Mouse (Mus musculus): ENCODE measurements around the gene Pde7b. TPM values are rescaled to one million over a fixed set of nuclear protein-coding genes. Genes with fewer than 3 reads are reported as not detected.

The Pde7b gene
- polyA plus RNA-seq, 1 experiment from 2014 or later = 5.2 TPM

DNA sequence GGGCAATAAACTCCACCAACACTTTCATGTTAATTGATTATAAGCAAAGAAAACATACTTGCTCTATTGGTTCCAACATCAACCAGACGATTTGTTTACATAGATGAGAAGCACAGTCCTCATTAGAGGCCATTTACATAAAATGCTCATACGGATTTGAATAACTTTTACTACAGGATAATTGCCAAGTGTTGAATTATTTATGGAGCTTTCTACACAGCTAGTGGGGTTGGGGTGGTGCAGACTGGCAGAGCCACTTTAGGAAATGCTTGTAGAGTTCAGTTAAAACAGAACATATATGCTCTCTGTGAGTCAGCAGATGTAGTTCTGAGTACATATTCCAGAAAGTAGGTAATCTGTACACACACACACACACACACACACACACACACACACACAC is 118.9 kb downstream of the Pde7b start:
- Histone ChIP-seq H3K27me3 (ENCODE audit: control insufficient read depth, insufficient read depth, low read length) (no peaks in the 10 kb centered on the region), H3K27ac (ENCODE audit: low read depth, low read length) (no peak overlapping the region), H3K4me1 (ENCODE audit: control insufficient read depth, insufficient read depth, low read length) (no peaks in the 10 kb centered on the region), H3K36me3 (ENCODE audit: control insufficient read depth, insufficient read depth, low read length) (no peaks in the 10 kb centered on the region), H3K9ac (ENCODE audit: low read depth, low read length) (no peak overlapping the region), H3K9me3 (ENCODE audit: control insufficient read depth, low read length) (no peaks in the 10 kb centered on the region), H3K4me2 (replicated peaks; ENCODE audit: low read depth, low read length) (no peak overlapping the region), H3K4me3 (ENCODE audit: low read length) (no peak overlapping the region)
- ATAC-seq (ENCODE audit: low FRiP score, low TSS enrichment) = no peak
- 71% methylated on average over 2 of the region's 2 CpGs for WGBS

GRCm38 (mm10) chr10:20595107-20595810 is 129.6 kb downstream of the Pde7b start:
- no peak overlapping the region for H3K4me3 ChIP-seq (ENCODE audit: low read length)
- no peaks in the 10 kb centered on the region for H3K27me3 ChIP-seq (ENCODE audit: control insufficient read depth, insufficient read depth, low read length)
- ATAC-seq (ENCODE audit: low FRiP score, low TSS enrichment) = no peak
- WGBS = 68% methylated on average over 5 of the region's 5 CpGs
- no peak overlapping the region for H3K9ac ChIP-seq (ENCODE audit: low read depth, low read length)
- no peak overlapping the region for H3K4me2 ChIP-seq (replicated peaks; ENCODE audit: low read depth, low read length)
- H3K9me3 ChIP-seq (ENCODE audit: control insufficient read depth, low read length) = no peaks in the 10 kb centered on the region
- no peaks in the 10 kb centered on the region for H3K36me3 ChIP-seq (ENCODE audit: control insufficient read depth, insufficient read depth, low read length)
- no peaks in the 10 kb centered on the region for H3K4me1 ChIP-seq (ENCODE audit: control insufficient read depth, insufficient read depth, low read length)
- no peak overlapping the region for H3K27ac ChIP-seq (ENCODE audit: low read depth, low read length)

DNA sequence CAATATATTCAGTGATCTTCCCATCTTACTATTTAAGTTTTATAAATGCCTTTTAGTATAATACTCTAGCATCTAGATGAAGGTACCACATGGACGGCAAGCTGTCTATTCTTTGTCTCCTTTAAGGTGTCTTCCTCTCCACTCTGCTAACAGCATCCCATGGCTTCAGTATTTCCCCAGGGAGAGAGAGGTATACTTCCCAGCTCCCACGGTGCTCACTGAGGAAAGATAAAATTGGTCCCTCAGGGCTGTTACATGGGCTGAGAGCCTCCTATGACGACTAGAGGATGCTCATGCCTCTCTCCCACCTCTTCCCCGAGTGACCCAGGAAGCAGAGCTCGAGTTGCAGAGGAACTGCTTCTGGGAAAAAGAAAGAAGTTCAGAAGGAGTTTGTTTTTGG is 130.9 kb downstream of the Pde7b start:
- H3K4me2 ChIP-seq (replicated peaks; ENCODE audit: low read depth, low read length) = no peak overlapping the region
- H3K36me3 ChIP-seq (ENCODE audit: control insufficient read depth, insufficient read depth, low read length) = no peaks in the 10 kb centered on the region
- ATAC-seq (ENCODE audit: low FRiP score, low TSS enrichment) = no peak
- no peak overlapping the region for H3K9ac ChIP-seq (ENCODE audit: low read depth, low read length)
- no peak overlapping the region for H3K4me3 ChIP-seq (ENCODE audit: low read length)
- H3K27ac ChIP-seq (ENCODE audit: low read depth, low read length) = no peak overlapping the region
- 46% methylated on average over 5 of the region's 5 CpGs for WGBS
- H3K4me1 ChIP-seq (ENCODE audit: control insufficient read depth, insufficient read depth, low read length) = no peaks in the 10 kb centered on the region
- no peaks in the 10 kb centered on the region for H3K9me3 ChIP-seq (ENCODE audit: control insufficient read depth, low read length)
- no peaks in the 10 kb centered on the region for H3K27me3 ChIP-seq (ENCODE audit: control insufficient read depth, insufficient read depth, low read length)

DNA sequence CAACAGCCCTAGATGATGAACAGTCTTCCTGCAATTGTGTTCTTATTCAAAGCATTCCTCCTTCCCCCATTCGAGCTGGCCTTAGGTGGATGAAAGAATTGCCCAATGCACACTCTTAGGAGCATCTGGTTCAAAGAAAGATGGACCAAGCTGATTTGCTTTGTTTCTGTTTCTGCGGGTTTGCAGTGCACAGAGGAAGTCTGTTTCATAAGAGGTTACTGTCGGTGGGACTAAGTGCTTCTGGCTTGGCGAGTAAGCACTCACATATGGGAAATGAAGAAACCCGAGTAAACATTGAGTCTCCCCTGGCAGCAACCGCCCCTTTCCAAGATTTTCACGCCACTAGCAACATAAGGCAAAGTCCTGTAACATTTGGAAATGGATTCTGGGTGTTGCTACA is 134.8 kb downstream of the Pde7b start:
- Histone ChIP-seq H3K27ac (ENCODE audit: low read depth, low read length) (no peak overlapping the region), H3K4me2 (replicated peaks; ENCODE audit: low read depth, low read length) (no peak overlapping the region), H3K4me3 (ENCODE audit: low read length) (no peak overlapping the region), H3K9ac (ENCODE audit: low read depth, low read length) (no peak overlapping the region), H3K4me1 (ENCODE audit: control insufficient read depth, insufficient read depth, low read length) (no peaks in the 10 kb centered on the region), H3K36me3 (ENCODE audit: control insufficient read depth, insufficient read depth, low read length) (no peaks in the 10 kb centered on the region), H3K9me3 (ENCODE audit: control insufficient read depth, low read length) (no peaks in the 10 kb centered on the region), H3K27me3 (ENCODE audit: control insufficient read depth, insufficient read depth, low read length) (no peaks in the 10 kb centered on the region)
- WGBS = 63% methylated on average over 7 of the region's 7 CpGs
- ATAC-seq (ENCODE audit: low FRiP score, low TSS enrichment) = no peak

- Histone ChIP-seq H3K4me2 (replicated peaks; ENCODE audit: low read depth, low read length) (no peak overlapping the region), H3K9ac (ENCODE audit: low read depth, low read length) (no peak overlapping the region), H3K27ac (ENCODE audit: low read depth, low read length) (no peak overlapping the region), H3K4me3 (ENCODE audit: low read length) (no peak overlapping the region), H3K36me3 (ENCODE audit: control insufficient read depth, insufficient read depth, low read length) (no peaks in the 10 kb centered on the region), H3K9me3 (ENCODE audit: control insufficient read depth, low read length) (no peaks in the 10 kb centered on the region), H3K4me1 (ENCODE audit: control insufficient read depth, insufficient read depth, low read length) (no peaks in the 10 kb centered on the region), H3K27me3 (ENCODE audit: control insufficient read depth, insufficient read depth, low read length) (no peaks in the 10 kb centered on the region)
- 97% methylated on average over 4 of the region's 4 CpGs for WGBS
- no peak for ATAC-seq (ENCODE audit: low FRiP score, low TSS enrichment)
Measured at GRCm38 (mm10) chr10:20585959-20586358, 138.9 kb downstream of the Pde7b start.

GRCm38 (mm10) chr10:20575002-20575401 is 149.9 kb downstream of the Pde7b start:
- WGBS = 93% methylated on average over 11 of the region's 11 CpGs
- no peak for ATAC-seq (ENCODE audit: low FRiP score, low TSS enrichment)

DNA sequence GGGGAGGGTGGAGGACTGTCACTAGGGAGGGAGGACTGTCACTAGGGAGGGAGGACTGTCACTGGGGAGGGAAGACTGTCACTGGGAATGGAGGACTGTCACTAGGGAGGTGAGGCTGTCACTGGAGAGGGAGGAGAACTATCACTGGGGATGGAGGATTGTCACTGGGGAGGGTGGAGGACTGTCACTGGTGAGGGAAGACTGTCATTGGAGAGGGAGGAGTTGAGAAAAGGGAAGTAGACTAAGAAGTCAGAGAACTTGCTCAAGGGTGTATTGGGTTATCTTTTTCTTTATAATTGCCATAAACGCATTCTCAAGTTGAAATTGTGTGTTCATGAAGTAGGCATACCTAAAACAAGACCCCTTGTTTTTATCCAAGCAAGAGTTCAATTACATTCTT is 150.5 kb downstream of the Pde7b start:
- 94% methylated on average over 1 of the region's 1 CpGs for WGBS
- Histone ChIP-seq H3K4me1 (ENCODE audit: control insufficient read depth, insufficient read depth, low read length) (no peaks in the 10 kb centered on the region), H3K4me2 (replicated peaks; ENCODE audit: low read depth, low read length) (no peak overlapping the region), H3K36me3 (ENCODE audit: control insufficient read depth, insufficient read depth, low read length) (no peaks in the 10 kb centered on the region), H3K27ac (ENCODE audit: low read depth, low read length) (no peak overlapping the region), H3K27me3 (ENCODE audit: control insufficient read depth, insufficient read depth, low read length) (no peaks in the 10 kb centered on the region), H3K9me3 (ENCODE audit: control insufficient read depth, low read length) (no peaks in the 10 kb centered on the region), H3K4me3 (ENCODE audit: low read length) (no peak overlapping the region), H3K9ac (ENCODE audit: low read depth, low read length) (no peak overlapping the region)
- no peak for ATAC-seq (ENCODE audit: low FRiP score, low TSS enrichment)

More at GRCm38 (mm10) chr10:20575002-20575401, 149.9 kb downstream of the Pde7b start:
- no peak overlapping the region for H3K4me3 ChIP-seq (ENCODE audit: low read length)
- H3K4me1 ChIP-seq (ENCODE audit: control insufficient read depth, insufficient read depth, low read length) = no peaks in the 10 kb centered on the region
- no peaks in the 10 kb centered on the region for H3K36me3 ChIP-seq (ENCODE audit: control insufficient read depth, insufficient read depth, low read length)
- no peak overlapping the region for H3K9ac ChIP-seq (ENCODE audit: low read depth, low read length)
- H3K27me3 ChIP-seq (ENCODE audit: control insufficient read depth, insufficient read depth, low read length) = no peaks in the 10 kb centered on the region
- no peak overlapping the region for H3K27ac ChIP-seq (ENCODE audit: low read depth, low read length)
- H3K9me3 ChIP-seq (ENCODE audit: control insufficient read depth, low read length) = no peaks in the 10 kb centered on the region
- H3K4me2 ChIP-seq (replicated peaks; ENCODE audit: low read depth, low read length) = no peak overlapping the region

- no peak overlapping the region for H3K4me3 ChIP-seq (ENCODE audit: low read length)
- no peak for ATAC-seq (ENCODE audit: low FRiP score, low TSS enrichment)
- no peaks in the 10 kb centered on the region for H3K36me3 ChIP-seq (ENCODE audit: control insufficient read depth, insufficient read depth, low read length)
- H3K27me3 ChIP-seq (ENCODE audit: control insufficient read depth, insufficient read depth, low read length) = no peaks in the 10 kb centered on the region
- H3K4me2 ChIP-seq (replicated peaks; ENCODE audit: low read depth, low read length) = no peak overlapping the region
- 89% methylated on average over 2 of the region's 2 CpGs for WGBS
- H3K9me3 ChIP-seq (ENCODE audit: control insufficient read depth, low read length) = no peaks in the 10 kb centered on the region
- no peaks in the 10 kb centered on the region for H3K4me1 ChIP-seq (ENCODE audit: control insufficient read depth, insufficient read depth, low read length)
- no peak overlapping the region for H3K9ac ChIP-seq (ENCODE audit: low read depth, low read length)
- H3K27ac ChIP-seq (ENCODE audit: low read depth, low read length) = no peak overlapping the region
Measured at GRCm38 (mm10) chr10:20571521-20571920, 153.4 kb downstream of the Pde7b start.

GRCm38 (mm10) chr10:20568630-20569029 is 156.2 kb downstream of the Pde7b start:
- Histone ChIP-seq H3K4me1 (ENCODE audit: control insufficient read depth, insufficient read depth, low read length) (no peaks in the 10 kb centered on the region), H3K9ac (ENCODE audit: low read depth, low read length) (no peak overlapping the region), H3K36me3 (ENCODE audit: control insufficient read depth, insufficient read depth, low read length) (no peaks in the 10 kb centered on the region), H3K4me3 (ENCODE audit: low read length) (no peak overlapping the region), H3K9me3 (ENCODE audit: control insufficient read depth, low read length) (no peaks in the 10 kb centered on the region), H3K27ac (ENCODE audit: low read depth, low read length) (no peak overlapping the region), H3K27me3 (ENCODE audit: control insufficient read depth, insufficient read depth, low read length) (no peaks in the 10 kb centered on the region), H3K4me2 (replicated peaks; ENCODE audit: low read depth, low read length) (no peak overlapping the region)
- WGBS = 80% methylated on average over 6 of the region's 6 CpGs
- ATAC-seq (ENCODE audit: low FRiP score, low TSS enrichment) = no peak

Data from kidney, embryonic 14.5 days (tissue).